Mouse (Mus musculus) liver, adult 10 weeks (tissue): ENCODE measurements around the gene Msln. TPM values are rescaled to one million over a fixed set of nuclear protein-coding genes. Genes with fewer than 3 reads are reported as not detected.

Source experiments
- polyA plus RNA-seq: library from polyadenylated mRNA; stranded (reverse); fragments of 350-450 nt; fragmentation: Illumina TruSeq; extraction: RNeasy Lipid Tissue Mini Kit (QIAGEN cat#74804); gene quantifications from one replicate; pipeline ENCODE4 v1.2.3, GENCODE M21; 2014; ENCODE audit warnings: low read depth, low replicate concordance

Msln gene
- 0.53 TPM for polyA plus RNA-seq

GRCm38 (mm10) chr17:25754241-25754640, at the start of gene Msln:
Gene Msln (minus strand): TSS chr17:25754378.

GRCm38 (mm10) chr17:25796951-25797369, 42.8 kb upstream of the Msln start, which contains the start of gene Metrn:
Gene Metrn (minus strand): TSS chr17:25797136.

GRCm38 (mm10) chr17:25795609-25796092, 41.5 kb upstream of the Msln start, which contains the start of gene AC134908.4:
Gene AC134908.4 (minus strand): TSS chr17:25795659.

GRCm38 (mm10) chr17:25792615-25793014, 38.4 kb upstream of the Msln start, which contains the start of gene Fam173a:
Gene Fam173a (minus strand): TSS chr17:25792901.

GRCm38 (mm10) chr17:25786280-25786679, 32.1 kb upstream of the Msln start, which contains the start of gene Ccdc78:
Gene Ccdc78 (plus strand): TSS chr17:25786580.

GRCm38 (mm10) chr17:25785281-25785745, 31.1 kb upstream of the Msln start, which contains the start of gene Haghl:
Gene Haghl (minus strand): TSS chr17:25785673.

GRCm38 (mm10) chr17:25773549-25774120, 19.5 kb upstream of the Msln start, which contains the start of gene Narfl:
Gene Narfl (plus strand): TSS chr17:25773776.

GRCm38 (mm10) chr17:25735745-25736144, 18.4 kb downstream of the Msln start, which contains the start of gene Mslnl:
Gene Mslnl (plus strand): TSS chr17:25736042.

GRCm38 (mm10) chr17:25727265-25728008, 26.7 kb downstream of the Msln start, which contains the start of the genes Chtf18 and Rpusd1:
Gene Chtf18 (minus strand): TSS chr17:25727419.
Gene Rpusd1 (plus strand): TSS chr17:25727670.

GRCm38 (mm10) chr17:25716711-25717637, 37.2 kb downstream of the Msln start, which contains the start of gene Gng13:
Gene Gng13 (plus strand): TSS chr17:25717171.

Other genes with a start within 250 kb of the Msln start
- gene Sox8, start 183.7 kb downstream of the Msln start, polyA plus RNA-seq: not detected
- gene Lmf1, start 175.3 kb downstream of the Msln start, polyA plus RNA-seq: 2.1 TPM
- gene Gng13, start 37.2 kb downstream of the Msln start, polyA plus RNA-seq: not detected
- not detected for gene Chtf18, start 27.0 kb downstream of the Msln start, polyA plus RNA-seq
- gene Rpusd1, start 26.7 kb downstream of the Msln start, polyA plus RNA-seq: not detected
- not detected for gene Mslnl, start 18.3 kb downstream of the Msln start, polyA plus RNA-seq
- 2.1 TPM for gene Narfl, start 19.4 kb upstream of the Msln start, polyA plus RNA-seq
- not detected for gene Haghl, start 31.3 kb upstream of the Msln start, polyA plus RNA-seq
- gene Ccdc78, start 32.2 kb upstream of the Msln start, polyA plus RNA-seq: not detected
- gene Fam173a, start 38.5 kb upstream of the Msln start, polyA plus RNA-seq: 0.32 TPM
- 1.6 TPM for gene AC134908.4, start 41.3 kb upstream of the Msln start, polyA plus RNA-seq
- gene Metrn, start 42.8 kb upstream of the Msln start, polyA plus RNA-seq: not detected
- gene Fbxl16, start 54.7 kb upstream of the Msln start, polyA plus RNA-seq: not detected
- 0.64 TPM for gene Wdr24, start 69.2 kb upstream of the Msln start, polyA plus RNA-seq
- gene Jmjd8, start 74.5 kb upstream of the Msln start, polyA plus RNA-seq: 5.3 TPM
- gene Stub1, start 79.0 kb upstream of the Msln start, polyA plus RNA-seq: 5.4 TPM
- not detected for gene Rhbdl1, start 82.9 kb upstream of the Msln start, polyA plus RNA-seq
- gene Gm20683, start 87.4 kb upstream of the Msln start, polyA plus RNA-seq: not detected
- gene Rhot2, start 90.5 kb upstream of the Msln start, polyA plus RNA-seq: 9.5 TPM
- 0.45 TPM for gene Wdr90, start 107.1 kb upstream of the Msln start, polyA plus RNA-seq
- 3.8 TPM for gene Mcrip2, start 114.4 kb upstream of the Msln start, polyA plus RNA-seq
- gene Mettl26, start 120.7 kb upstream of the Msln start, polyA plus RNA-seq: 13.0 TPM
- not detected for gene Wfikkn1, start 126.5 kb upstream of the Msln start, polyA plus RNA-seq
- gene Rab40c, start 165.3 kb upstream of the Msln start, polyA plus RNA-seq: 0.74 TPM
- gene Pigq, start 190.6 kb upstream of the Msln start, polyA plus RNA-seq: 14.8 TPM
- not detected for gene Nhlrc4, start 190.6 kb upstream of the Msln start, polyA plus RNA-seq
- gene A930017K11Rik, start 198.2 kb upstream of the Msln start, polyA plus RNA-seq: not detected
- 0.77 TPM for gene Capn15, start 231.4 kb upstream of the Msln start, polyA plus RNA-seq